Mouse (Mus musculus) kidney, embryonic 16.5 days (tissue): Measurements from ENCODE around the gene Aifm1. TPM values are rescaled to one million over a fixed set of nuclear protein-coding genes. Genes with fewer than 3 reads are reported as not detected.

Experiments
- ATAC-seq: fragments of 200-750 bp; cut with Nextera tagmentation; 2 replicates; pipeline ENCODE4 v1.8.0; 2017; ENCODE audit warnings: moderate TSS enrichment; ENCODE audit not compliant: low FRiP score, low TSS enrichment
- H3K27ac ChIP-seq: fragments of 300-500 bp; sonication (generic); 2 replicates; pipeline ENCODE4 v1.5.1; 2014; ENCODE audit warnings: low read length
- H3K27me3 ChIP-seq: fragments of 300-500 bp; sonication (generic); 2 replicates; pipeline ENCODE4 v1.6.1; 2014; ENCODE audit warnings: low read length, control low read depth, mixed read lengths; ENCODE audit not compliant: insufficient read depth
- H3K36me3 ChIP-seq: fragments of 300-500 bp; sonication (generic); 2 replicates; pipeline ENCODE4 v1.6.1; 2014; ENCODE audit warnings: low read length, control low read depth, mixed read lengths; ENCODE audit not compliant: insufficient read depth
- H3K4me1 ChIP-seq: fragments of 300-500 bp; sonication (generic); 2 replicates; pipeline ENCODE4 v1.6.1; 2014; ENCODE audit warnings: low read length, control low read depth, mixed read lengths; ENCODE audit not compliant: insufficient read depth
- H3K4me2 ChIP-seq: fragments of 300-500 bp; sonication (generic); replicated peaks from 2 replicates; pipeline ENCODE4 v1.6.1; 2014; ENCODE audit warnings: low read depth, low read length
- H3K4me3 ChIP-seq: fragments of 300-500 bp; sonication (generic); 2 replicates; pipeline ENCODE4 v1.5.1; 2014; ENCODE audit warnings: mild to moderate bottlenecking, low read length
- H3K9ac ChIP-seq: fragments of 300-500 bp; sonication (generic); replicated peaks from 2 replicates; pipeline ENCODE4 v1.6.1; 2014; ENCODE audit warnings: low read length
- H3K9me3 ChIP-seq: fragments of 300-500 bp; sonication (generic); 2 replicates; pipeline ENCODE4 v1.6.1; 2016; ENCODE audit warnings: low read length, control low read depth
- WGBS: fragments of 180-500 bp; shearing (Covaris S2); extraction: QIAGEN DNeasy Blood & Tissue Kit; methylation state at CpG from one replicate; pipeline ENCODE4 v1.1.7; 2014; 5-methylcytosine and 5-hydroxymethylcytosine counted together
- polyA plus RNA-seq: library from polyadenylated mRNA; unstranded; fragments of >200 nt; fragmentation: Nextera tagmentation; extraction: Ambion mirVana; gene quantifications from 2 replicates; pipeline ENCODE4 v1.2.1, GENCODE M21; 2015

The Aifm1 gene
- polyA plus RNA-seq, 1 experiment from 2014 or later = 105 TPM

GRCm38 (mm10) chrX:48432599-48433526 is 80.5 kb downstream of the Aifm1 start:
- ATAC-seq = no peak
- no peaks in the 10 kb centered on the region for H3K9me3 ChIP-seq
- no peaks in the 10 kb centered on the region for H3K36me3 ChIP-seq
- peaks cover 9% of the 10 kb centered on the region; the same call in 1 of the 2 replicates for H3K4me1 ChIP-seq
- H3K4me3 ChIP-seq = no peak overlapping the region
- 59% methylated on average over 15 of the region's 15 CpGs for WGBS
- H3K27ac ChIP-seq = no peak overlapping the region
- no peak overlapping the region for H3K4me2 ChIP-seq
- H3K27me3 ChIP-seq = no peaks in the 10 kb centered on the region
- H3K9ac ChIP-seq = no peak overlapping the region; the same call in 1 of the 2 replicates

- Histone ChIP-seq H3K27ac (peak overlapping the region; percentile 46; the same call in 1 of the 2 replicates), H3K27me3 (no peaks in the 10 kb centered on the region), H3K36me3 (no peaks in the 10 kb centered on the region), H3K4me3 (no peak overlapping the region), H3K9me3 (no peaks in the 10 kb centered on the region), H3K9ac (no peak overlapping the region), H3K4me1 (peaks cover 9% of the 10 kb centered on the region; the same call in 1 of the 2 replicates), H3K4me2 (no peak overlapping the region)
- 52% methylated on average over 6 of the region's 6 CpGs for WGBS
- ATAC-seq = no peak
Observed at GRCm38 (mm10) chrX:48429538-48429937, 83.8 kb downstream of the Aifm1 start.

GRCm38 (mm10) chrX:48429100-48429499 is 84.3 kb downstream of the Aifm1 start:
- Histone ChIP-seq H3K36me3 (no peaks in the 10 kb centered on the region), H3K4me1 (peaks cover 9% of the 10 kb centered on the region; the same call in 1 of the 2 replicates), H3K27ac (no peak overlapping the region), H3K4me2 (no peak overlapping the region), H3K9ac (no peak overlapping the region), H3K9me3 (no peaks in the 10 kb centered on the region), H3K4me3 (no peak overlapping the region), H3K27me3 (no peaks in the 10 kb centered on the region)
- no peak for ATAC-seq

GRCm38 (mm10) chrX:48428642-48429041 is 84.7 kb downstream of the Aifm1 start:
- 81% methylated on average over 8 of the region's 8 CpGs for WGBS
- no peak for ATAC-seq
- no peak overlapping the region for H3K4me2 ChIP-seq
- H3K4me1 ChIP-seq = peaks cover 6% of the 10 kb centered on the region; the same call in 1 of the 2 replicates
- H3K9ac ChIP-seq = no peak overlapping the region
- no peaks in the 10 kb centered on the region for H3K9me3 ChIP-seq
- no peaks in the 10 kb centered on the region for H3K27me3 ChIP-seq
- H3K36me3 ChIP-seq = no peaks in the 10 kb centered on the region
- peak overlapping the region; percentile 24; the same call in 1 of the 2 replicates for H3K27ac ChIP-seq
- H3K4me3 ChIP-seq = no peak overlapping the region

GRCm38 (mm10) chrX:48428241-48428640 is 85.1 kb downstream of the Aifm1 start:
- H3K4me3 ChIP-seq = no peak overlapping the region
- H3K9ac ChIP-seq = no peak overlapping the region
- H3K27ac ChIP-seq = peak overlapping the region; percentile 65; the same call in 1 of the 2 replicates
- ATAC-seq = no peak
- 83% methylated on average over 6 of the region's 6 CpGs for WGBS
- peaks cover 3% of the 10 kb centered on the region; the same call in 1 of the 2 replicates for H3K4me1 ChIP-seq
- H3K36me3 ChIP-seq = no peaks in the 10 kb centered on the region
- no peaks in the 10 kb centered on the region for H3K9me3 ChIP-seq
- H3K4me2 ChIP-seq = no peak overlapping the region
- no peaks in the 10 kb centered on the region for H3K27me3 ChIP-seq

GRCm38 (mm10) chrX:48425280-48425679 is 88.1 kb downstream of the Aifm1 start:
- H3K36me3 ChIP-seq = no peaks in the 10 kb centered on the region
- ATAC-seq = no peak
- 60% methylated on average over 7 of the region's 7 CpGs for whole genome bisulfite sequencing

More at GRCm38 (mm10) chrX:48425280-48425679, 88.1 kb downstream of the Aifm1 start:
- H3K9ac ChIP-seq = no peak overlapping the region
- H3K4me2 ChIP-seq = no peak overlapping the region
- H3K27me3 ChIP-seq = no peaks in the 10 kb centered on the region
- no peaks in the 10 kb centered on the region for H3K4me1 ChIP-seq
- H3K9me3 ChIP-seq = no peaks in the 10 kb centered on the region
- H3K27ac ChIP-seq = no peak overlapping the region
- no peak overlapping the region for H3K4me3 ChIP-seq

Other genes with a start within 250 kb of the Aifm1 start
- gene Bcorl1, start 172.2 kb downstream of the Aifm1 start, polyA plus RNA-seq = 5.6 and 6.2 TPM in 2 replicates
- gene Elf4, start 50.4 kb downstream of the Aifm1 start, polyA plus RNA-seq = 5.1 and 5.8 TPM in 2 replicates
- gene Rab33a, start 5.7 kb upstream of the Aifm1 start, polyA plus RNA-seq = 2.3 TPM in 2 replicates
- 11.1 and 13.7 TPM in 2 replicates for gene Zfp280c, start 80.9 kb upstream of the Aifm1 start, polyA plus RNA-seq
- 15.7 TPM in 2 replicates for gene Slc25a14, start 109.8 kb upstream of the Aifm1 start, polyA plus RNA-seq
- not detected in 2 replicates for gene Gpr119, start 160.9 kb upstream of the Aifm1 start, polyA plus RNA-seq
- gene Rbmx2, start 181.4 kb upstream of the Aifm1 start, polyA plus RNA-seq = 20.7 and 22.0 TPM in 2 replicates